In the genomic region with DNA sequence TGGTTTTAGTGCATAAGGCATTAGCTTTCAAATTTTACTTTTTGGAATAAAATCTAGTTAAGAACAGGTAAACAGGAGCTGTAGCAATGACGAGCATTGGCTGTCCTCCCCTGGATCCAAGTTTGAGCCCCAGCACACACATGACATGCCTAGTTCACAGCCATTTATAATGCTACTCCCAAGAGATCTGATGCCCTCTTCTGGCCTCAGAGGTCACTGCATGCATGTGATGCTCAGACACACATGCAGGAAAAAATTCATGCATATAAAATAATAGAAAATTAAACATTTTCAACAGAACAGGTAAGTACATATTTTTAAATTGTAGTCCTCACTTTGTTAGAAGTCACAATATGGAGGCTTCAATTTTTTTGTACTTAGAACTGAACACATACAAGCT, we compare ENCODE assay signal across 8 mouse cellular contexts.
A peak's percentile ranks its signal among the peaks of the same experiment; 100 is the strongest.
DNase-seq lines count a peak whose midpoint lies in the region; ATAC-seq and TF ChIP-seq lines count a peak whose summit lies in the region.

No protein-coding gene starts in this region.

- H3K36me3 ChIP-seq in heart, embryonic 10.5 days = no peaks in the 10 kb centered on the region

- no peaks in the 10 kb centered on the region for H3K27me3 ChIP-seq in heart, embryonic 10.5 days (ENCODE audit: insufficient read depth, poor library complexity, severe bottlenecking)

- peak; percentile 37 to 59 for DNase-seq in heart, adult 18-20 months
- no peak for DNase-seq in heart, embryonic 10.5 days (ENCODE audit: low spot score)
- DNase-seq in testis, postnatal 10 days (ENCODE audit: low spot score) = peak; percentile 59
- DNase-seq in testis, postnatal 14 days (ENCODE audit: low spot score) = no peak
- DNase-seq in cerebellum, postnatal 14 days = peak; percentile 62 to 80
- DNase-seq in layer of hippocampus, adult 2 months (ENCODE audit: low spot score in 2 of 2) = peak in 1 of 2 experiments; percentile 36
- DNase-seq in natural killer cell, adult 2 months (ENCODE audit: low spot score in 2 of 2) = peak; percentile 18 to 50

- H3K4me3 ChIP-seq in heart, embryonic 10.5 days = no peak overlapping the region
- no peak overlapping the region for H3K4me3 ChIP-seq in layer of hippocampus, adult 2 months

- H3K9me3 ChIP-seq in heart, embryonic 10.5 days = no peaks in the 10 kb centered on the region

- TF ChIP-seq CTCF in layer of hippocampus, adult 2 months (conservative IDR thresholded peaks at IDR 0.05) = peak; percentile 77

- 64% methylated on average over 1 of the region's 1 CpGs for WGBS in heart, embryonic 10.5 days

- no peaks in the 10 kb centered on the region for H3K4me1 ChIP-seq in heart, embryonic 10.5 days

- H3K27ac ChIP-seq in heart, embryonic 10.5 days = no peak overlapping the region
- no peak overlapping the region for H3K27ac ChIP-seq in layer of hippocampus, adult 2 months

- no peak for ATAC-seq in erythroid progenitor cell, adult 5-6 weeks (replicated peaks; ENCODE audit: low FRiP score, poor library complexity, severe bottlenecking)

Comparison
In these comparisons a context has a peak if more than half of its experiments do, and no peak if none do; other contexts are left out.
1. DNase-seq: peak in heart, adult 18-20 months (2 of 2), testis, postnatal 10 days (single experiment), cerebellum, postnatal 14 days (2 of 2) and natural killer cell, adult 2 months (2 of 2); none in heart, embryonic 10.5 days (single experiment) and testis, postnatal 14 days (single experiment).